Mouse (Mus musculus) retina, postnatal 1 day (tissue): ENCODE data around the gene Ube2o.

Source experiments
- DNase-seq: peaks from one replicate; pipeline ENCODE4 v3.0.0-alpha.2; 2012

Gene Ube2o

GRCm38 (mm10) chr11:116579280-116579679 is 2.0 kb downstream of the Ube2o start:
- no peak for DNase-seq

GRCm38 (mm10) chr11:116575396-116575795 is 5.9 kb downstream of the Ube2o start:
- DNase-seq = no peak

- DNase-seq = no peak
These were observed 6.3 kb downstream of the Ube2o start for GRCm38 (mm10) chr11:116574982-116575381.

- DNase-seq = no peak
These were observed 6.8 kb downstream of the Ube2o start for GRCm38 (mm10) chr11:116574486-116574885.

GRCm38 (mm10) chr11:116572756-116573543 is 8.3 kb downstream of the Ube2o start:
- DNase-seq = no peak

GRCm38 (mm10) chr11:116571767-116572679 is 9.2 kb downstream of the Ube2o start:
- no peak for DNase-seq

GRCm38 (mm10) chr11:116570821-116571220 is 10.4 kb downstream of the Ube2o start:
- DNase-seq = no peak

- DNase-seq = no peak
These were observed 13.7 kb downstream of the Ube2o start for GRCm38 (mm10) chr11:116567531-116567930.

GRCm38 (mm10) chr11:116565283-116566041 is 15.8 kb downstream of the Ube2o start:
- no peak for DNase-seq

GRCm38 (mm10) chr11:116556308-116556707 is 24.9 kb downstream of the Ube2o start:
- no peak for DNase-seq

- no peak for DNase-seq
These were observed 25.7 kb downstream of the Ube2o start for GRCm38 (mm10) chr11:116555572-116555971.

- peak; percentile 85 for DNase-seq
These were observed 26.9 kb downstream of the Ube2o start for GRCm38 (mm10) chr11:116554171-116554878.

- no peak for DNase-seq
These were observed 29.1 kb downstream of the Ube2o start for GRCm38 (mm10) chr11:116552194-116552593.

GRCm38 (mm10) chr11:116550748-116551147 is 30.5 kb downstream of the Ube2o start:
- no peak for DNase-seq

GRCm38 (mm10) chr11:116549273-116550038 is 31.8 kb downstream of the Ube2o start:
- no peak for DNase-seq

GRCm38 (mm10) chr11:116548780-116549179 is 32.5 kb downstream of the Ube2o start:
- DNase-seq = no peak

- DNase-seq = no peak
These were observed 33.8 kb downstream of the Ube2o start for GRCm38 (mm10) chr11:116547296-116548060.

GRCm38 (mm10) chr11:116543110-116543509 is 38.1 kb downstream of the Ube2o start:
- peak; percentile 71 for DNase-seq

- DNase-seq = no peak
These were observed 40.1 kb downstream of the Ube2o start for GRCm38 (mm10) chr11:116541183-116541582.

- no peak for DNase-seq
These were observed 43.0 kb downstream of the Ube2o start for GRCm38 (mm10) chr11:116538142-116538735.
